Mouse (Mus musculus) intestine, embryonic 14.5 days (tissue): ENCODE data around the gene Prkci. TPM values are rescaled to one million over a fixed set of nuclear protein-coding genes. Genes with fewer than 3 reads are reported as not detected.

Experiments
- ATAC-seq: fragments of 200-750 bp; cut with Nextera tagmentation; replicated peaks from 2 replicates; pipeline ENCODE4 v1.8.0; 2017; ENCODE audit warnings: low read depth, moderate number of reproducible peaks, moderate TSS enrichment, moderate library complexity; ENCODE audit not compliant: low FRiP score, low TSS enrichment
- DNase-seq: peaks from one replicate; pipeline ENCODE4 v3.0.0-alpha.2; 2018; ENCODE audit warnings: low spot score
- H3K27ac ChIP-seq: fragments of 300-500 bp; sonication (generic); 2 replicates; pipeline ENCODE4 v1.5.1; 2014; ENCODE audit warnings: low read depth, mild to moderate bottlenecking, control low read depth
- H3K27me3 ChIP-seq: fragments of 300-500 bp; sonication (generic); replicated peaks from 2 replicates; pipeline ENCODE4 v1.6.1; 2014; ENCODE audit warnings: low read length, control low read depth; ENCODE audit not compliant: control insufficient read depth, insufficient read depth
- H3K36me3 ChIP-seq: fragments of 300-500 bp; sonication (generic); 2 replicates; pipeline ENCODE4 v1.6.1; 2014; ENCODE audit warnings: low read length, control low read depth; ENCODE audit not compliant: control insufficient read depth, insufficient read depth
- H3K4me1 ChIP-seq: fragments of 300-500 bp; sonication (generic); replicated peaks from 2 replicates; pipeline ENCODE4 v1.6.1; 2014; ENCODE audit warnings: low read length, control low read depth, mixed read lengths; ENCODE audit not compliant: control insufficient read depth, insufficient read depth
- H3K4me2 ChIP-seq: fragments of 300-500 bp; sonication (generic); 2 replicates; pipeline ENCODE4 v1.6.1; 2014; ENCODE audit warnings: low read length
- H3K4me3 ChIP-seq: fragments of 300-500 bp; sonication (generic); 2 replicates; pipeline ENCODE4 v1.5.1; 2014; ENCODE audit warnings: low read depth, low read length, control low read depth, mixed read lengths
- H3K9ac ChIP-seq: fragments of 300-500 bp; sonication (generic); 2 replicates; pipeline ENCODE4 v1.6.1; 2014; ENCODE audit warnings: mild to moderate bottlenecking, low read length
- H3K9me3 ChIP-seq: fragments of 300-500 bp; sonication (generic); 2 replicates; pipeline ENCODE4 v1.6.1; 2016; ENCODE audit warnings: low read length, control low read depth; ENCODE audit not compliant: control insufficient read depth
- whole genome bisulfite sequencing: fragments of 180-500 bp; shearing (Covaris S2); extraction: QIAGEN DNeasy Blood & Tissue Kit; methylation state at CpG from one replicate; pipeline ENCODE4 v1.1.7; 2014; 5-methylcytosine and 5-hydroxymethylcytosine counted together
- polyA plus RNA-seq: library from polyadenylated mRNA; unstranded; fragments of >200 nt; fragmentation: Nextera tagmentation; extraction: Ambion mirVana; gene quantifications from 2 replicates; pipeline ENCODE4 v1.2.1, GENCODE M21; 2014

Gene Prkci
- polyA plus RNA-seq, 1 experiment from 2014 or later: 48.0 TPM

GRCm38 (mm10) chr3:31080791-31081502 lies 85.4 kb downstream of the Prkci start:
- WGBS: 89% methylated on average over 10 of the region's 10 CpGs

DNA sequence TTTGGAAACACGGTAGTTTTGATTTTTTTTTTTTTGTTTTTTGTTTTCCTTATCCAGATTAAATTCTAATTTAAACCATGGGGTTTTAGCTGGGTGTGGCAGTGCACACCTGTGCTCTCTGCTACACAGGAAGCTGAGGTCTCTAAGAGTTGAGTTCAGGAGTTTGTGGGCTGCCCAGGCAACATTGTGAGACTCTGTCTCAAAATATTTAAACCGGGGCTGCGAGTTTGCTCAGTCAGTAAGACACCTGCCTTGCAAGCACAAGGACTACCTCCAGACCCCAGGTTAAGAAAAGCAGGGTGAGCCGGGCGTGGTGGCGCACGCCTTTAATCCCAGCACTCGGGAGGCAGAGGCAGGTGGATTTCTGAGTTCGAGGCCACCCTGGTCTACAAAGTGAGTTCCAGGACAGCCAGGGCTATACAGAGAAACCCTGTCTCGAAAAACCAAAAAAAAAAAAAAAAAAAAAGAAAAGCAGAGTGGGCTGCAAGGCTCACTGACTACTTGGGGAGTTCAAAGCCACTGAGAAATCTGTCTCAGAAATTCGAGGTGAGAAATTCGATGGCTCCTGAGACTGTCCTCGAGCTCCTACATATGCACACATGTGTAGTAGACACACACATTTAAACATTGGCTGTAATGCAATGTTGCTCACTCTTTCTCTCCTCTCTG lies 87.4 kb downstream of the Prkci start:
- Histone ChIP-seq H3K27me3 (no peaks in the 10 kb centered on the region), H3K9ac (no peak overlapping the region), H3K27ac (no peak overlapping the region), H3K4me2 (no peak overlapping the region), H3K4me3 (no peak overlapping the region), H3K4me1 (peaks cover 9% of the 10 kb centered on the region; the same call in 1 of the 2 replicates), H3K36me3 (no peaks in the 10 kb centered on the region), H3K9me3 (no peaks in the 10 kb centered on the region)
- no peak for DNase-seq
- 89% methylated on average over 12 of the region's 13 CpGs for WGBS
- ATAC-seq: no peak

More at GRCm38 (mm10) chr3:31080791-31081502, 85.4 kb downstream of the Prkci start:
- H3K36me3 ChIP-seq: no peaks in the 10 kb centered on the region
- no peak overlapping the region for H3K4me3 ChIP-seq
- no peaks in the 10 kb centered on the region for H3K27me3 ChIP-seq
- ATAC-seq (no peak), DNase-seq (no peak)
- no peak overlapping the region for H3K4me2 ChIP-seq
- no peaks in the 10 kb centered on the region for H3K9me3 ChIP-seq
- peaks cover 9% of the 10 kb centered on the region; the same call in 1 of the 2 replicates for H3K4me1 ChIP-seq
- no peak overlapping the region for H3K27ac ChIP-seq
- H3K9ac ChIP-seq: no peak overlapping the region

DNA sequence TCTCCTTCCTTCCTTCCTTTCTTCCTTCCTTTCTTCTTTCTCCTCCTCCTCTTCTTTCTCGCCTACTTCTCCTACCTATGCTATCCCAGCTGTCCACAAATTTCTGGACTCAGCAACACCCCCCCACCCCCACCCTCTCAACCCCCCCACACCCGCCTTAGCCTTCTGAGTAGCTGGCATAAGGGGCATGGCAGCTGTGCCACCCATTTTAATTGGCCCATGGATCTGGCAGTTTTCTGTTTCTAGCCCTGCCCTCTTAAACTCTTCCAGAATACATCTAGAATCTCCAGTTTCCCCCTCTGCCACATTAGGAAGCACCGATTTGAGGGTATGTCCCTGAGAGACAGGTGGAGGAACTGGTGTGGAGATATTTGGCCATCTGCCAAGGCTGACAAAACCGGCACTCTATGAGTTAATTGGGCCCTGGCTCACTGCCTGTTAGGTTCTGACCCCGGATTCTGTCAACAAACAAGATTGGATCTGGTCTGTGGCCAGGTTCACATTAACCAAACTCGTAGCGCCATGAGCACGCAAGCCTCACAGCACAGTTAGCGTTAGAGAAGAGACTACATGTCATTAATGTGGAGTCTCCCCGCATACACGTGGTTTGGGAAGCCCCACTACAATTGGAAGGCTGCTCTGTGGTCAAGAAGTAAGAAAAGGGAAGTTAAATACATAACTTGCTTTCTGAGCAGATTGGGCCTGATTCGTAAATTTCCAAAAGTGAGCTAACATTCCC lies 88.1 kb downstream of the Prkci start:
- no peaks in the 10 kb centered on the region for H3K27me3 ChIP-seq
- no peak overlapping the region for H3K4me3 ChIP-seq
- H3K27ac ChIP-seq: no peak overlapping the region
- ATAC-seq (no peak), DNase-seq (peak; percentile 60)
- H3K4me1 ChIP-seq: peaks cover 11% of the 10 kb centered on the region; the same call in 1 of the 2 replicates
- no peaks in the 10 kb centered on the region for H3K36me3 ChIP-seq
- H3K4me2 ChIP-seq: peak overlapping the region; percentile 39
- H3K9ac ChIP-seq: no peak overlapping the region
- H3K9me3 ChIP-seq: no peaks in the 10 kb centered on the region
- WGBS: 24% methylated on average over 12 of the region's 12 CpGs

GRCm38 (mm10) chr3:31085000-31085399 lies 89.5 kb downstream of the Prkci start:
- no peak overlapping the region for H3K4me2 ChIP-seq
- no peak for ATAC-seq
- no peak overlapping the region for H3K4me3 ChIP-seq
- no peak overlapping the region for H3K27ac ChIP-seq
- DNase-seq: no peak
- no peaks in the 10 kb centered on the region for H3K27me3 ChIP-seq
- WGBS: 90% methylated on average over 3 of the region's 3 CpGs
- peaks cover 13% of the 10 kb centered on the region; the same call in 1 of the 2 replicates for H3K4me1 ChIP-seq
- no peak overlapping the region for H3K9ac ChIP-seq
- H3K36me3 ChIP-seq: no peaks in the 10 kb centered on the region
- H3K9me3 ChIP-seq: no peaks in the 10 kb centered on the region

- no peak overlapping the region for H3K4me2 ChIP-seq
- no peak overlapping the region for H3K4me3 ChIP-seq
- H3K36me3 ChIP-seq: no peaks in the 10 kb centered on the region
- no peak for DNase-seq
- no peak overlapping the region for H3K27ac ChIP-seq
- H3K4me1 ChIP-seq: peaks cover 14% of the 10 kb centered on the region
- WGBS: 44% methylated on average over 10 of the region's 10 CpGs
- no peak for ATAC-seq
- H3K9me3 ChIP-seq: no peaks in the 10 kb centered on the region
- H3K27me3 ChIP-seq: no peaks in the 10 kb centered on the region
- H3K9ac ChIP-seq: no peak overlapping the region
These were observed 93.5 kb downstream of the Prkci start for GRCm38 (mm10) chr3:31088789-31089775.

- Histone ChIP-seq H3K9ac (no peak overlapping the region), H3K4me3 (no peak overlapping the region), H3K27ac (no peak overlapping the region), H3K27me3 (no peaks in the 10 kb centered on the region), H3K36me3 (no peaks in the 10 kb centered on the region), H3K4me2 (no peak overlapping the region), H3K9me3 (no peaks in the 10 kb centered on the region), H3K4me1 (peaks cover 13% of the 10 kb centered on the region)
- no peak for ATAC-seq
- WGBS: 60% methylated on average over 7 of the region's 7 CpGs
- no peak for DNase-seq
These were observed 94.4 kb downstream of the Prkci start for GRCm38 (mm10) chr3:31089956-31090355.

DNA sequence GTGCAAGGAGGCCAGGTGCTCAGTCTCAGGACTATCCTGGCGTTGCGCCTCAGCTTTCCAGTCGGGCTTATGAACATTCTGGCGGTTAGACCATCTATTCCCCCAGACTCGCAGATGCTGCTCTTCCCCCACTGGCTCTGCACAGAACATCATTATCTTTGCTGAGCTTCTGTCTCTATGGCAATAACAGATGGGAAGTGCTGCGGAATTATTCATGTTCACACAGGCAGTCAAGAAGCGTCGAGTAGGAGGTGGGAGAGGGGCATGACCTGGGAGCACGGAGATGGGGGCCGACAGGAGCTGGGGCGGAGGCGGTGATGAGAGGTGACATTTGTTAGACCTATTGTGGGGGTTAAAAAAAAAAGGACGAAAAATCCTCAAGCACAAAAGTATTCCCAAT lies 97.6 kb downstream of the Prkci start:
- peak; percentile 78 for DNase-seq
- H3K9ac ChIP-seq: peak overlapping the region; percentile 79

More for the DNA sequence above, 97.6 kb downstream of the Prkci start:
- H3K4me3 ChIP-seq: peak overlapping the region; percentile 63
- peaks cover 32% of the 10 kb centered on the region for H3K4me1 ChIP-seq
- H3K27me3 ChIP-seq: no peaks in the 10 kb centered on the region
- ATAC-seq: no peak
- peak overlapping the region; percentile 99 for H3K27ac ChIP-seq
- H3K36me3 ChIP-seq: peaks cover 6% of the 10 kb centered on the region
- H3K4me2 ChIP-seq: peak overlapping the region; percentile 73
- WGBS: 2% methylated on average over 13 of the region's 13 CpGs
- H3K9me3 ChIP-seq: no peaks in the 10 kb centered on the region
